Mouse (Mus musculus) T-helper 1 cell (primary cell): Measurements from ENCODE around the gene Txnrd1.

ENCODE experiments used
- in situ Hi-C: fragments of 300-600 bp; cut with MboI, MseI; formaldehyde crosslinking; loops from one replicate; pipeline ENCODE4 v1.15.1; 2025; ENCODE audit warnings: high pct_unique_total_duplicates

Txnrd1 gene

GRCm38 (mm10) chr10:82833926-82834325 is at the start of gene Txnrd1:
Txnrd1 (plus strand) TSS chr10:82833951.
- in situ Hi-C loops: no loop called here

GRCm38 (mm10) chr10:82789181-82789580 is 44.6 kb upstream of the Txnrd1 start:
- in situ Hi-C loops: no loop called here

DNA sequence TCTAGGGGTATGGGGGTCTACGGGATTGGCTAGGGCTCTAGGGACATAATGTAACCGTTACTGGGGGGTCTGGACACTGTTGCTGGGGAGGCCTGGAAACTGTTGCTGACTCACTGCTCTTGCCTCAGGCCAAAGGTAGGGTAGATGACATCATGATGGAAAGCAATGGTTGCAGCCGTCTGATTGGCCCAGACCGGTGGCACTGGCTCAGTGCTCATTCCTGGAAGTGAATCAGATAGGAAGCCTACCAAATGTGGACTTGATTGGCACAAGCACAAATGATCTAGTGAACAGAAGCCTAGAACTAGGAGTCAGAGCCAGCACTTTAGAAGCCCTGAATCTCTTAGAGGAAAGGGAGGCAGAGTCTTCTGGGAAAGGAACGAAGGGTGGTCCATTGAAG is 43.2 kb upstream of the Txnrd1 start:
- in situ Hi-C loops: no loop called here

- in situ Hi-C loops: no loop called here
These were observed 42.0 kb upstream of the Txnrd1 start for GRCm38 (mm10) chr10:82791713-82792112.

GRCm38 (mm10) chr10:82792311-82792710 is 41.4 kb upstream of the Txnrd1 start:
- in situ Hi-C loops: no loop called here

- in situ Hi-C loops: no loop called here
These were observed 38.5 kb upstream of the Txnrd1 start for GRCm38 (mm10) chr10:82795071-82795731.

GRCm38 (mm10) chr10:82795767-82796166 is 38.0 kb upstream of the Txnrd1 start:
- in situ Hi-C loops: no loop called here

GRCm38 (mm10) chr10:82796471-82797118 is 37.2 kb upstream of the Txnrd1 start:
- in situ Hi-C loops: no loop called here

DNA sequence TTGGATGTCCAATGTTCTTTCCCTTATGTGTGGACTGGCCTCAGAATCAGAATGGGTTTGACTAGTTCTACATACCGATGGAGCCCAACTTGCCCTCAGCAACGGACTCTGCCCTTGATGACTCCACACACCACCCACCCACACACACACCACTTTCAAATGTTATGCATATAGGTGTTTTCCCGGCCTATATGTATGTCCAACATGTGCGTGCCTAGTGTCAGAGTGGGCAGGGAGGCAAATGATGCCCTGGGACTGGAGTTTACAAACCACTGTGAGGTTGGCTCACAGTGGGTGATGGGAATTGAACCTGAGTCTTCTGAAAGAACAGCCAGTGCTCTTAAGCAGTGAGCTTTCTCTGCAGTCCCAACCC is 36.6 kb upstream of the Txnrd1 start:
- in situ Hi-C loops: no loop called here

DNA sequence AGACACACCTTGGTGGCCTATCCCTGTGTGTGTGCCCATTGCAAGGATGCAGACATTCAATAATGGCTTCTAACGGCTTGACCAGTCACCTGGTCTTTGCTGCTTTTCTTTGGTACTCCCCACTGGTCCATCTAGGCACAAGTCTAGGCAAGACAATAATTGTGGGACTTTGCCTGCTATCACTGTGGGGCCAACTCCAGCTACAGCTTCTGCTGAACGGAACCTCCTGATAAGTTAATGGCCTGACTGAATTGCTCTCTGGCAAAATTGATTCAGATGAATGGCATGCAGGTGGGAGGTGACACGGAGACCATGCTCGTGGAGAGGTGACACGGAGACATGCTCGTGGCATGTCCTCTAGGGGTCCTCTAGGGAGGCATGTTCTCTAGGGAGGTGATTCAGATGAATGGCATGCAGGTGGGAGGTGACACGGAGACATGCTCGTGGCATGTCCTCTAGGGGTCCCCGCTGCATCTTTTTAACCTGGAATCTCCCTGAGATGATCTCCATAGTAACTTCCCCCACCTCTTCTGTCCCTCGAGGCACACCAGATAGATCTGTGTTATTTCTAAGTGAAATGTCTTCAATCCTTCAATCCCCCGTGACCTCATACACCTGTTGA is 35.3 kb upstream of the Txnrd1 start:
- in situ Hi-C loops: no loop called here

GRCm38 (mm10) chr10:82800094-82800493 is 33.7 kb upstream of the Txnrd1 start:
- in situ Hi-C loops: no loop called here

DNA sequence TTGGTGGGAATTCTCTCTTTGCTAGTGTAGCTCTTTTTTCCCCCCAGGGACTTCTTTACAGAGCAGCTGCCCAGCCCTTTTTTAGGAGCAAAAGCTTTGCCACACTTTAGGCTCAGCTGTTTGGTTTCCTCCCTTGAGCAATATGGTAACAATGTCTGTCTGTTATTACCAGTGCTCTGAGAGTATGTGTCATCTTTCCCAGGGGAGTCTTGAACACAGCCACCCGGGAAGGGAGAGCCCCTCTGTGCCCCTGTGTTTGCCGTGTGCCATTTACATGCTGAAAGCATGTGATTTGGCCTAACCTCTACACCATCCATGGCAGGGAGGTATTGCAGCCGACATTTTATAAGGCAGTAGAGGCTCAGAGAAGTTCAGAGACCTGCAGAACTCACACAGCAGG is 29.4 kb upstream of the Txnrd1 start:
- in situ Hi-C loops: no loop called here

DNA sequence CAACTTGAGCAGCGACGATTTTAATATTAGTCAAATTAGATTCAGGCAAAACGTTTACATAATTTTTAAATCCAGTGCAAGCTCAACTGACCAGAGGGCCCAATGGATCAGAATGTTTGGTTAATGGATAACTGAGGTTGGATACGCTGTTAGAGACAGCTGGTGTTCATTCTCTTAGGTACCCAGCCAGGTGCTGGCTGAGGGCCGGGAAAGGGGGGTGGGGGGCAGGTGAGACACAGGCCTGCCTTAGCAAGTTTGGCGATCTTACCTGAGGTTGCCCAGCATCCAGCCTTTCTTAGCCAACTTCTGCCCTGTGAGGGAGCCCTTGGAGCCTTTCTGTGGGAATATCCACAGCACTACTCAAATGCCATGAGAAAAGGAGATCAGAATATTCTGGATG is 28.6 kb upstream of the Txnrd1 start:
- in situ Hi-C loops: loop anchor here (5.0 kb wide), 2 partner anchors 97 to 177 kb away; no protein-coding TSS in a partner anchor

DNA sequence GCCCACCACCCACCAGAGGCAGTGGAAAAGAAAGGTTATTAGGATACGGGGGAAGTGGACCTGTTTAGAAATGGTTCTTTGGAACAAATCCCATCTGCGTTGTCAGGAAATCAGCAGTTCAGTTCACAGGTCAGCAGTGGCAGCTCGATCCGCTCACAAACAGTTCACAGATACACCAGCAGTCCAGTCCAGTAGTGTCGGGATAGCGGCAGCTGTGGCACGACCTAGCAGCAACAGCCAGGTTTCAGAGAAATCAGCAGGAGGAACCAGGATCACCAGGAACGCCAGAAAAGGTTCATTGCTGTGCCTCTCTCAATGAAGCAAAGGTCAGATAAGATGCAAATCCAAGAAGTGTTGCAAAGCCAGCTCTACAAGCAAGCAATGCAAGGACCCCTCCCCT is 27.3 kb upstream of the Txnrd1 start:
- in situ Hi-C loops: loop anchor here (5.0 kb wide), 2 partner anchors 96 to 176 kb away; no protein-coding TSS in a partner anchor

DNA sequence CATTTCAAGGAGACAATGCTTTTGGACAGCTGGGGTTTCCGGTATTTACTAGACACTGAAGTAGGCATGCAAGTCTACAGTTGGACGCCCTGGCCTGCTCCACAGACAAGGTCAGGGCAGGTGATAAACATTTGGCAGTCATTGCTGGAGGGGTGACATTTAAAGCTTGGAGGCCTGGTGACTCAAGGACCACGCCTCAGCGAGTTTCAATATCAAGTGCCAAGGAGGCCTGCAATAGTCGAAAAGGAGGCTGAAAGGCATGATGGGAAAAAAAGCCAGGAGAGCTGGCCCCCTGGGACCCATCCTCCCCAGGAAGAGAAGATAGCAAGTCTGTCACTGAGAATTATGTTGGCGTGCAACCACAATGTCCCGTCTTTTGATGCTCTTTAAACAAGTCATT is 26.5 kb upstream of the Txnrd1 start:
- in situ Hi-C loops: loop anchor here (5.0 kb wide), 2 partner anchors 95 to 175 kb away; no protein-coding TSS in a partner anchor

DNA sequence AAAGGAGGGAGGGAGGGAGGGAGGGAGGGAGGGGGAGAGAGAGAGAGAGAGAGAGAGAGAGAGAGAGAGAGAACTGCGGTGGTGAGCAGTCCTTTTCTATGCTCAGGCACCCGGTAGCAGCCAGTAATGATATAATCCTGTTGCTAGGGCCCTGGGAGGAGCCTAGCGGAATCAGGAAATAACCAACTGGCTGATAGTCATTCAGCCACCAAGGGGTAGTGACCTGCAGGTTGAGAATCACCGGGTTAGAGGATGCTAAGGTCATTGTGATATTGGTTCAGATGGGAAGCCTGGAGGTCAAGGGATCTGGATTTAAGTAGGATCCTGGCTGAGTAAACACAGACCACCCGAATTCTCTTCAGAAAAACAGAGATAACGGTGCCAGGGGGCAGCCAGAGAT is 25.6 kb upstream of the Txnrd1 start:
- in situ Hi-C loops: loop anchor here (5.0 kb wide), 2 partner anchors 94 to 174 kb away; no protein-coding TSS in a partner anchor

DNA sequence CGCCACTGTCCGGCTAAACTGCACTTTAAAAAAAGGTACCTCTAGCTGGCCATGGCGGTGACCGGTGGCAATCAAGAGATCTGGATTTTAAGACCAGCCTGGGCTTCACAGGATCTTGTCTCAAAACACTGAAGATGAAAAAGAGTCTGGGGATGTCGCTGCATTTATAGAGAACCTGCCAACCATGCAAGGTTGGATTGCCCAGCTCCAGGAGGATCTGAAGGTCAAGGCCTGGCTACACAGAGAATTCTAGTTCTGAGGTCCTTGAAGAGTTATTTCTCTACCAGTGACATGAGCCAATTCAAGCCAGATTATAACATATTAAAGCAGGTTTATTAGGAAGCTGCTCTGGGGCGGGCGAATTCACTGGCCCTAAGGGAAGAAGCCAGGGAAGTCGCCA is 24.9 kb upstream of the Txnrd1 start:
- in situ Hi-C loops: loop anchor here (5.0 kb wide), 2 partner anchors 93 to 173 kb away; no protein-coding TSS in a partner anchor

DNA sequence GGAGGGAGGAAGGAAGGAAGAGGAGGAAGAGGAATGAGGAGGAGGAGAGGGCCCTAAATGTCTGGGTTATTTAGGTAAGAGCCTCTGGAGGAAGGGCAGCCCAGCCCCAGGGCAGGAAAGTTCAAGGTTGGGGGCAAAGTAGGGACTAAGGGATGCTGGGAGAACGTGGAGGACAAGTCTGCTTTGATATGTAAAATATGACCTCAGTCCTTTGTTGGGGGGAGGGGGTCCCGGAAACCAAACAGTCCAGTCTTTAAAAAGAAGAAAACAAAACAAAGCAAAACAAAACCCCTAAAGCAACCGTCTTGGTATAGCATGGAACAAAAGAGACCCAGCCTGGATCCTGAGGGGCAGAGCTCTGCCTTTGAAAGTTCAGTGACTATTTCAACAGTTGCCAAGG is 24.4 kb upstream of the Txnrd1 start:
- in situ Hi-C loops: loop anchor here (5.0 kb wide), 2 partner anchors 93 to 173 kb away; no protein-coding TSS in a partner anchor

GRCm38 (mm10) chr10:82811855-82812431 is 21.8 kb upstream of the Txnrd1 start:
- in situ Hi-C loops: no loop called here

DNA sequence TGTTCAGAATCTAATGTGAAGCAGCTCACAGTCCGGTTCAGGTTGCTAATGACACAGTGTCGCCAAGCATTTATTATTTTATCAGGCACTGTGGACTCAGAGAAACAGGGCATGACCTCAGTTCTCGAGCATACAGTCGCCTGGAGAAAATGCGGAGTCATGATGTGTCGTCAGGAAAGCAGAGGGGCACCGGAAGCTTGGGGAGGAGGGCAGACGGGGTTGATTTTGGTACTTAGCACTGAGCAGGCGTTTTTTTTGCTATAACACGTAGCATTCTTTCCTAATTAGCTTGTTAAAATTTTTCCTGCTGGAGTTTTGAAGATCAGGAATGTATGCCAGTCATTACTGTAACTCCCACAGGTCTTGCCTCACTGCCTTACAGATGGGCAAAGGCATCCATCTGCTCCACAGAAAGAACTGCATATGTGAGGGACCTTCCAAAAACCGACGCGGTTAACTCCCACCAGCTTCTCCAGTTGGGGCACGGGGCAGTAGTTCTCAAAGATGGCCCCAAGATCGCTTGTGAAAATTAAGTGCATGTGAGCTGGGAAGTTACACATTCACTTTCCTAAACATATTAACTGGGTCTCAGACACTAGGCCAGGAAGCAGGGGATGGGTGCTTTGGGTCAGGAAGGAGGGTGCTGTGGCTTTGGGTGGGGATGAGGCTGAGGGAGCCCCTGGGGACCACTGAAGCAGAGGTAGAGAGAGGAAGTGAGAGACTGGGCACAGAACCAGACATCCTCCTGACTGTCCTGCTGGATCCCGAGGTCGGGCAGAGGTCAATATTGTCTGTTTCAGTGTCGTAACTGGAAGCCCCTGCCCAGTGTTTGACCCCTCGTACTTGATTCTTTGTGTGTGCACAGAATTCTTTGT is 19.4 kb upstream of the Txnrd1 start:
- in situ Hi-C loops: no loop called here

DNA sequence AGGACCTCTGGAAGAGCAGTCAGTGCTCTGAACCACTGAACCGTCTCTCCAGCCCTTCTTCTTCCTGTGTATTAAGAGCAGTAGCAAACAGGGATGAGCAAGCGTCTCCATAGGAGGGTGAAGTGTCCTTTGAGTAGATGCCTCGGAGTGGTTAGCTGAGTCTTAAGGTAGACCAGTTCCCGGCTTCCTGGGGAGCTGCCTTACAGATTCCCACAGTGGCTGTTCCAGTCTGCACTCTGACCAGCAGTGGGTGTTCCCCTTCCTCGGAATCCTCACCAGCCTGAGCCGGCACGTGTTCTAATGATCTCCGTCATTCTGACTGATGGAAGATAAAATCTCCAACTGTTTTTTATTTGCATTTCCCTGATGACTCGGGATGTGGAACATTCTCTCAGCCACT is 17.3 kb upstream of the Txnrd1 start:
- in situ Hi-C loops: loop anchor here (5.0 kb wide), 1 partner anchor 41 kb away; no protein-coding TSS in a partner anchor
